Mouse (Mus musculus): ENCODE results near the gene Paxbp1. TPM values are rescaled to one million over a fixed set of nuclear protein-coding genes. Genes with fewer than 3 reads are reported as not detected.
"Not testable (repeated sequence)": the region's sequence is repeated elsewhere in the genome, so short reads cannot be mapped to it uniquely, and the experiment has no call there.

Paxbp1 gene
- 85.5 and 89.6 TPM in 2 replicates for polyA plus RNA-seq (2015; fragmentation: Nextera tagmentation; extraction: Ambion mirVana)

GRCm38 (mm10) chr16:91044270-91045182, at the start of gene Paxbp1:
Gene Paxbp1 (minus strand): TSS chr16:91044543.
- H3K9ac ChIP-seq (replicated peaks) = peak within 1 kb of the TSS; percentile 97

GRCm38 (mm10) chr16:91086642-91087306, 42.4 kb upstream of the Paxbp1 start:
- no peaks in the 10 kb centered on the region for H3K36me3 ChIP-seq
- no peak overlapping the region for H3K27ac ChIP-seq
- 74% methylated on average over 4 of the region's 4 CpGs for WGBS
- no peak overlapping the region for H3K9ac ChIP-seq (replicated peaks)
- no peak overlapping the region for H3K4me3 ChIP-seq (replicated peaks)
- H3K4me2 ChIP-seq (replicated peaks) = no peak overlapping the region
- peaks cover 51% of the 10 kb centered on the region for H3K27me3 ChIP-seq
- no peaks in the 10 kb centered on the region for H3K9me3 ChIP-seq
- ATAC-seq = no peak
- no peaks in the 10 kb centered on the region for H3K4me1 ChIP-seq (replicated peaks)

More at GRCm38 (mm10) chr16:91044270-91045182, at the start of gene Paxbp1:
- WGBS = 1% methylated on average over 66 of the region's 70 CpGs
- Histone ChIP-seq H3K9me3 (no peaks in the 10 kb centered on the region), H3K4me2 (replicated peaks) (peak within 1 kb of the TSS; percentile 74), H3K4me3 (replicated peaks) (peak within 1 kb of the TSS; percentile 77), H3K27me3 (no peaks in the 10 kb centered on the region; the same call in 1 of the 2 replicates), H3K4me1 (replicated peaks) (peaks cover 32% of the 10 kb centered on the region), H3K27ac (peak within 1 kb of the TSS; percentile 95), H3K36me3 (peaks cover 11% of the 10 kb centered on the region)
- ATAC-seq = peak; percentile 98

GRCm38 (mm10) chr16:91085239-91085825, 41.0 kb upstream of the Paxbp1 start:
- Histone ChIP-seq H3K36me3 (no peaks in the 10 kb centered on the region), H3K9me3 (no peaks in the 10 kb centered on the region), H3K4me2 (replicated peaks) (no peak overlapping the region), H3K27ac (no peak overlapping the region), H3K9ac (replicated peaks) (no peak overlapping the region), H3K27me3 (peaks cover 48% of the 10 kb centered on the region), H3K4me3 (replicated peaks) (no peak overlapping the region), H3K4me1 (replicated peaks) (no peaks in the 10 kb centered on the region)
- 74% methylated on average over 17 of the region's 17 CpGs for WGBS
- no peak for ATAC-seq

GRCm38 (mm10) chr16:91084307-91085238, 40.2 kb upstream of the Paxbp1 start:
- 91% methylated on average over 21 of the region's 21 CpGs for WGBS
- no peak for ATAC-seq

GRCm38 (mm10) chr16:91083002-91083646, 38.8 kb upstream of the Paxbp1 start:
- H3K4me3 ChIP-seq (replicated peaks) = no peak overlapping the region
- H3K9ac ChIP-seq (replicated peaks) = no peak overlapping the region
- 55% methylated on average over 4 of the region's 4 CpGs for WGBS
- no peaks in the 10 kb centered on the region for H3K36me3 ChIP-seq
- no peaks in the 10 kb centered on the region for H3K9me3 ChIP-seq
- no peaks in the 10 kb centered on the region for H3K4me1 ChIP-seq (replicated peaks)
- H3K4me2 ChIP-seq (replicated peaks) = no peak overlapping the region
- H3K27ac ChIP-seq = no peak overlapping the region
- H3K27me3 ChIP-seq = peaks cover 44% of the 10 kb centered on the region
- ATAC-seq = no peak

More at GRCm38 (mm10) chr16:91084307-91085238, 40.2 kb upstream of the Paxbp1 start:
- Histone ChIP-seq H3K27me3 (peaks cover 48% of the 10 kb centered on the region), H3K4me3 (replicated peaks) (no peak overlapping the region), H3K27ac (no peak overlapping the region), H3K36me3 (no peaks in the 10 kb centered on the region), H3K4me1 (replicated peaks) (no peaks in the 10 kb centered on the region), H3K4me2 (replicated peaks) (no peak overlapping the region), H3K9me3 (no peaks in the 10 kb centered on the region), H3K9ac (replicated peaks) (no peak overlapping the region)

GRCm38 (mm10) chr16:91081508-91081907, 37.2 kb upstream of the Paxbp1 start:
- H3K4me3 ChIP-seq (replicated peaks) = no peak overlapping the region
- no peaks in the 10 kb centered on the region for H3K36me3 ChIP-seq
- no peaks in the 10 kb centered on the region for H3K4me1 ChIP-seq (replicated peaks)
- no peak overlapping the region for H3K9ac ChIP-seq (replicated peaks)
- H3K27ac ChIP-seq = no peak overlapping the region
- H3K4me2 ChIP-seq (replicated peaks) = no peak overlapping the region
- no peaks in the 10 kb centered on the region for H3K9me3 ChIP-seq
- WGBS = 23% methylated on average over 9 of the region's 12 CpGs
- ATAC-seq = no peak
- peaks cover 37% of the 10 kb centered on the region for H3K27me3 ChIP-seq

- Histone ChIP-seq H3K9me3 (no peaks in the 10 kb centered on the region), H3K27ac (no peak overlapping the region), H3K4me3 (replicated peaks) (no peak overlapping the region), H3K4me2 (replicated peaks) (no peak overlapping the region), H3K27me3 (peaks cover 15% of the 10 kb centered on the region; the same call in 1 of the 2 replicates), H3K36me3 (no peaks in the 10 kb centered on the region), H3K4me1 (replicated peaks) (no peaks in the 10 kb centered on the region), H3K9ac (replicated peaks) (no peak overlapping the region)
- ATAC-seq = no peak
- 76% methylated on average over 5 of the region's 5 CpGs for WGBS
Observed at GRCm38 (mm10) chr16:91076180-91076579, 31.8 kb upstream of the Paxbp1 start.

GRCm38 (mm10) chr16:91075423-91075822, 31.1 kb upstream of the Paxbp1 start:
- H3K9me3 ChIP-seq; ATAC-seq; H3K9ac ChIP-seq (replicated peaks); H3K4me3 ChIP-seq (replicated peaks); H3K36me3 ChIP-seq; H3K27ac ChIP-seq; H3K4me1 ChIP-seq (replicated peaks); H3K27me3 ChIP-seq; H3K4me2 ChIP-seq (replicated peaks): not testable (repeated sequence)
- 89% methylated on average over 8 of the region's 8 CpGs for WGBS

GRCm38 (mm10) chr16:91073163-91073892, 29.0 kb upstream of the Paxbp1 start:
- Histone ChIP-seq H3K27me3 (peaks cover 7% of the 10 kb centered on the region), H3K27ac (no peak overlapping the region), H3K9me3 (no peaks in the 10 kb centered on the region), H3K4me3 (replicated peaks) (no peak overlapping the region), H3K4me2 (replicated peaks) (0 out of 2 replicates have a peak overlapping the region, but pooled peaks have one; percentile 17), H3K9ac (replicated peaks) (no peak overlapping the region), H3K4me1 (replicated peaks) (peaks cover 13% of the 10 kb centered on the region), H3K36me3 (no peaks in the 10 kb centered on the region)
- peak; percentile 98 for ATAC-seq
- 39% methylated on average over 21 of the region's 24 CpGs for WGBS

GRCm38 (mm10) chr16:91072256-91072655, 27.9 kb upstream of the Paxbp1 start:
- Histone ChIP-seq H3K27me3 (peaks cover 7% of the 10 kb centered on the region), H3K4me1 (replicated peaks) (peaks cover 13% of the 10 kb centered on the region), H3K9ac (replicated peaks) (no peak overlapping the region), H3K4me2 (replicated peaks) (no peak overlapping the region), H3K27ac (no peak overlapping the region), H3K4me3 (replicated peaks) (no peak overlapping the region), H3K36me3 (no peaks in the 10 kb centered on the region), H3K9me3 (no peaks in the 10 kb centered on the region)
- 100% methylated on average over 1 of the region's 1 CpGs for WGBS
- ATAC-seq = no peak
